Mouse (Mus musculus) midbrain, postnatal 0 days (tissue): ENCODE measurements around the gene Stk24. TPM values are rescaled to one million over a fixed set of nuclear protein-coding genes. Genes with fewer than 3 reads are reported as not detected.

ENCODE experiments used
- ATAC-seq: fragments of 200-750 bp; cut with Nextera tagmentation; 2 replicates; pipeline ENCODE4 v1.8.0; 2017; ENCODE audit warnings: moderate number of reproducible peaks, mild to moderate bottlenecking, moderate TSS enrichment, moderate library complexity; ENCODE audit not compliant: low FRiP score
- DNase-seq: peaks from one replicate; pipeline ENCODE4 v3.0.0-alpha.2; 2015; ENCODE audit warnings: low spot score
- H3K27ac ChIP-seq: fragments of 300-500 bp; sonication (generic); 2 replicates; pipeline ENCODE4 v1.5.1; 2014; ENCODE audit warnings: low read depth, mild to moderate bottlenecking, low read length, mixed read lengths
- H3K27me3 ChIP-seq: fragments of 300-500 bp; sonication (generic); 2 replicates; pipeline ENCODE4 v1.6.1; 2014; ENCODE audit warnings: low read length, control low read depth, mixed read lengths; ENCODE audit not compliant: insufficient read depth
- H3K36me3 ChIP-seq: fragments of 300-500 bp; sonication (generic); 2 replicates; pipeline ENCODE4 v1.6.1; 2014; ENCODE audit warnings: low read length, control low read depth, mixed read lengths; ENCODE audit not compliant: insufficient read depth
- H3K4me1 ChIP-seq: fragments of 300-500 bp; sonication (generic); 2 replicates; pipeline ENCODE4 v1.6.1; 2014; ENCODE audit warnings: mild to moderate bottlenecking, control low read depth, antibody characterized with exemption, low read length, mixed read lengths; ENCODE audit not compliant: insufficient read depth
- H3K4me2 ChIP-seq: fragments of 300-500 bp; sonication (generic); 2 replicates; pipeline ENCODE4 v1.6.1; 2014; ENCODE audit warnings: low read depth, mild to moderate bottlenecking, low read length, mixed read lengths; ENCODE audit not compliant: poor library complexity, severe bottlenecking
- H3K4me3 ChIP-seq: fragments of 300-500 bp; sonication (generic); 2 replicates; pipeline ENCODE4 v1.5.1; 2014; ENCODE audit warnings: low read depth, mild to moderate bottlenecking, low read length, moderate library complexity
- H3K9ac ChIP-seq: fragments of 300-500 bp; sonication (generic); replicated peaks from 2 replicates; pipeline ENCODE4 v1.6.1; 2014; ENCODE audit warnings: mild to moderate bottlenecking, low read length, moderate library complexity, mixed read lengths; ENCODE audit not compliant: poor library complexity, severe bottlenecking
- H3K9me3 ChIP-seq: fragments of 300-500 bp; sonication (generic); 2 replicates; pipeline ENCODE4 v1.6.1; 2016; ENCODE audit warnings: low read length, control low read depth
- CTCF ChIP-seq: IDR thresholded peaks from 2 replicates; pipeline ENCODE4 v1.5.1; 2016; ENCODE audit warnings: antibody characterized with exemption, mild to moderate bottlenecking
- WGBS: fragments of 180-500 bp; shearing (Covaris S2); extraction: QIAGEN DNeasy Blood & Tissue Kit; methylation state at CpG from one replicate; pipeline ENCODE4 v1.1.7; 2014; 5-methylcytosine and 5-hydroxymethylcytosine counted together
- polyA plus RNA-seq: library from polyadenylated mRNA; unstranded; fragments of >200 nt; fragmentation: Nextera tagmentation; extraction: Ambion mirVana; gene quantifications from 2 replicates; pipeline ENCODE4 v1.2.1, GENCODE M21; 2015
- total RNA-seq: library from RNA; depleted of rRNA; stranded (reverse); fragments of >200 nt; gene quantifications from 2 replicates; pipeline ENCODE4 v1.2.3, GENCODE M21; 2014

The Stk24 gene
- total and polyA plus RNA-seq, 2 experiments from 2014 or later = 12.8 to 19.5 TPM

- no peak overlapping the region for H3K4me3 ChIP-seq
- no peak for ATAC-seq
- WGBS = 96% methylated on average over 7 of the region's 7 CpGs
- no peak for DNase-seq
- no peaks in the 10 kb centered on the region for H3K4me1 ChIP-seq
- TF ChIP-seq CTCF = no peak
- H3K36me3 ChIP-seq = peaks cover 19% of the 10 kb centered on the region
- H3K9ac ChIP-seq = no peak overlapping the region
- no peak overlapping the region for H3K4me2 ChIP-seq
- H3K27ac ChIP-seq = no peak overlapping the region
- H3K27me3 ChIP-seq = no peaks in the 10 kb centered on the region
- H3K9me3 ChIP-seq = no peaks in the 10 kb centered on the region
Measured at GRCm38 (mm10) chr14:121256896-121257295, 122.9 kb downstream of the Stk24 start.

DNA sequence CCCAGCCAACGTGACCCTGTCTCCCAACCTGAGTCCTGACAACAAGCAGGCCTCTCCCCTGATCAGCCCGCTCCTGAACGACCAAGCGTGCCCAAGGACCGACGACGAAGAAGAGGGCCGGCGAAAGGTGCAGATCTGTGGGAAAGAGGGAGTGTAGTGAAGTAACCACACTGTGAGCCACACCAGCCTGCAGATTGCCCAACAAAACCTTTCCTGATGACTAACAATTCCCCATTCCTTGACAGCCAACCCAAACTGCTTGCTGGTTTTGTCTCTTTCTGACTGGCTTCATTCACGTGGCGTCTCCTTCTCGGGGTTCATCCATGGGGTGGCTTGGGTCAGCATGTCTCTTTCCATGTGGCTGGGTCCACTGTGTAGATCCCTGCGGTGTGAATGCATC is 124.3 kb downstream of the Stk24 start:
- Histone ChIP-seq H3K9ac (no peak overlapping the region), H3K4me2 (no peak overlapping the region), H3K27me3 (no peaks in the 10 kb centered on the region), H3K4me1 (no peaks in the 10 kb centered on the region), H3K9me3 (no peaks in the 10 kb centered on the region), H3K4me3 (no peak overlapping the region), H3K27ac (no peak overlapping the region), H3K36me3 (peaks cover 14% of the 10 kb centered on the region)
- TF ChIP-seq CTCF = no peak
- DNase-seq (no peak), ATAC-seq (no peak)
- 94% methylated on average over 13 of the region's 13 CpGs for WGBS

DNA sequence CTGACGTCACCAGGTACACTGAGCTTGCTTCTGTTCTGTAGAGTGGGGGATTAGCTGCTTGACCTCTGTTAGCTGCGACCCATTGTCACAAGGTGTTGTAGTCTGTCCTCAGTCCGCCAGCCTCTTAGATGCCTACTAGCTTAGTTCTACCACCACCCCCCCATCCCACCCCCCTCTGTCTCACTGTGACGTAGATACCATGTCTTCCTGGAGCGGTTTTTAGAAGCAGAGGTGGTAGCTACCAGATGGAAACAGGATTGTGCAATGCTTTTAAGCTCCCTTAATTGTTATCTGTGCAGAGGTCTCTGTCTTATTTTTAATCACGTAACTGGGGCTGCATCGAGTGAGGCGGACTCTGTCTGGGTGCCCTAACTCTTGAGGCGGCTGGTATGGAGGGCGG is 124.9 kb downstream of the Stk24 start:
- Histone ChIP-seq H3K36me3 (peaks cover 19% of the 10 kb centered on the region), H3K4me1 (no peaks in the 10 kb centered on the region), H3K9me3 (no peaks in the 10 kb centered on the region), H3K4me3 (no peak overlapping the region), H3K9ac (no peak overlapping the region), H3K27me3 (no peaks in the 10 kb centered on the region), H3K4me2 (no peak overlapping the region), H3K27ac (no peak overlapping the region)
- DNase-seq (no peak), ATAC-seq (no peak)
- TF ChIP-seq CTCF = no peak
- WGBS = 87% methylated on average over 10 of the region's 10 CpGs

DNA sequence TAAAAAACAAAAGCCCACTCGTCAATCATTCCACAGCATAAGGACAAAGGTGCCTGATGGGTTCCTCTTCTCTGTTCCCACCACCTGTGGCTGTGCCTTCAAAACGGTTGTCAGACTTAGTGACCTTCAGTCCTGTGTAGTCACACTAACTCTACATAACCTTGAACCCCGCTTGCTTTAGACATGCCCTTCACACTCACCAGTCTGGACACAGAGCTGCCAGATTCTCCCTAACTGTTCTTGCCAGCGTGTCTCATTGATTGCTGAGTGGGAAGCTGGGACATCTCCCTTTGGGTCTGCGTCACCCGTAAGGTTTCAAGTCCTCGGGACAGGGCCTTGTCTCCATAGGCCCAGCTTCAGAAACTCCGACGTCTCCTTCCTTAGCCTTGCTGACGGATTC is 127.3 kb downstream of the Stk24 start:
- Histone ChIP-seq H3K4me1 (no peaks in the 10 kb centered on the region), H3K4me3 (no peak overlapping the region), H3K9ac (no peak overlapping the region), H3K4me2 (no peak overlapping the region), H3K36me3 (peaks cover 19% of the 10 kb centered on the region), H3K27me3 (no peaks in the 10 kb centered on the region), H3K9me3 (no peaks in the 10 kb centered on the region), H3K27ac (no peak overlapping the region)
- TF ChIP-seq CTCF = no peak
- DNase-seq = no peak
- no peak for ATAC-seq
- WGBS = 94% methylated on average over 10 of the region's 10 CpGs

DNA sequence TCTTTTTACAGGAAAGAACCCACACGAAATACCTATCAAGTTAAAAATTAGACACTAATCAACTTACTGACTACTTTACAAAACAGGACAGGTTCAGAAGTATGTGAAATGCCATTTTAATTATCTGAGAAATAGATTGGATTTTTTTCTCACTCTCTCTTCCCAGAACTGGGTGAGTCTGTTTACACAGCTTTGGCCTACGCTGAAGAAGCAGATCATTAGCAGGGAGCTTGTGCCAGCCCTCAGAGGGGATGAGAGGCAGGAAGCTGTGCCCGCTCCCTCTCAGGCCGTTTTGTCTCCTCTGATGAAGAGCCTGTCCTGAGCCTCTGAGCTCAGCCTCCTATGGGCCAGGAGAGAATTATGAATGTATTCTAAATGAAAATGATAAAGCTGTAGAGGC is 128.1 kb downstream of the Stk24 start:
- peaks cover 18% of the 10 kb centered on the region for H3K36me3 ChIP-seq
- H3K4me2 ChIP-seq = no peak overlapping the region
- no peak overlapping the region for H3K27ac ChIP-seq
- H3K9me3 ChIP-seq = no peaks in the 10 kb centered on the region
- no peak overlapping the region for H3K4me3 ChIP-seq
- no peak for DNase-seq
- H3K9ac ChIP-seq = no peak overlapping the region
- no peak for ATAC-seq
- 62% methylated on average over 4 of the region's 4 CpGs for WGBS
- no peaks in the 10 kb centered on the region for H3K4me1 ChIP-seq
- H3K27me3 ChIP-seq = no peaks in the 10 kb centered on the region
- no peak for TF ChIP-seq CTCF

DNA sequence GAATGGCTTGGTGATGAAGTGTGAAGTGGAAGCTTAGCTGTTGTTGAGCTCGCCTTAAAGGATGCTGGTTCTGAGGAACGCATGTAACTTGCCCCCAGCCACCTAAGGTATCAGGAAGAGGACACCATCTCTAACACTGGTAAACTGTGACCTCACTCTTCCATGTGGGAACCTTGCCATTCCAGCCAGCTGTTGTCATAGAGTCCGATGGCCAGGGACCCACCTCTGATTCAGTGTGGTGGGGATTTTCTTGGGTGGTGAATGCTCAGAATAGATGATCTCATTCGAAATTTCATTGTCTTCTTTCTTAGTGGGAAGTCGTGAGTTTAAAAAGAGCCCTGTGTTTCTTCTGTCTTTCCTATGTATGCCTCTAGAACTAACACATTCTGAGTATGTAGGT is 128.7 kb downstream of the Stk24 start:
- Histone ChIP-seq H3K27ac (no peak overlapping the region), H3K4me1 (no peaks in the 10 kb centered on the region), H3K4me2 (no peak overlapping the region), H3K9me3 (no peaks in the 10 kb centered on the region), H3K27me3 (no peaks in the 10 kb centered on the region), H3K9ac (no peak overlapping the region), H3K4me3 (no peak overlapping the region), H3K36me3 (peaks cover 15% of the 10 kb centered on the region)
- TF ChIP-seq CTCF = no peak
- 68% methylated on average over 5 of the region's 5 CpGs for WGBS
- DNase-seq (no peak), ATAC-seq (no peak)
